Mouse (Mus musculus) spleen, adult 12 weeks (tissue): ENCODE data around the gene Poc1a.

ENCODE experiments used
- DNase-seq: peaks from one replicate; pipeline ENCODE4 v3.0.0; 2022; ENCODE audit warnings: low spot score

Poc1a gene

DNA sequence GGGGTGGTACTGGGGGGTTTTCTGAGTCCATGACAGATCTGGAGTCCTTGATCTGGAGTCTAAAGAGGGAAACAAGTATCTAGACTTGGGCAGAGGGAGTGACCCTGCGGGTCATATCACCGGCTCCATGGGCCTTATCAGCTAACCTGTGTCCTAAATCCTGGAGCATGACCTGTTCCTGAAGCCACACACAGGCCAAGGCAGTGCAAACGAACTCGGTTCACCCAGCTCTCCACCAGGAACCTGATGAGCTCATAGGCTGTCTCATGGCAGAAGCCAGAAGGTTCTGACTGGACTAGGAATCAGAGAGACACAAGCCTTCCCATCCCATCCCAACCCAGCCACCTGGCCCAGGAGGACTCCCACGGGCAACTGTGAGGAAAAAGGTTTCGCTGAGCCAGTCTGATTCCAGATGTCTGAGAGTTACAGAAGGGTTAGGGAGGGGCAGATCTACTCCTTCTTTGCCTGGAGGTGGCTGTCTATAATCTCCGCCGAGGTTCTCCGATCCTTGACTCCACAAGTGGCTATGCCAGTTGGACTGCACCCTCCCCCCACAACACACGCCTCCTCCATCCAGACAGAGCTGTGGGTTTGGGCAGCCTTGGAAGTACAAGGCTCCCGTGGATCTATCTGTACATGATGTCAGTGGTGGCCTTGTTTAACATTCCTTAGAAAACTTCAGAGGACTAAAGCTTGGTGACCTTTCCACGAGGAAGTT, 15.3 kb upstream of the Poc1a start:
- no peak for DNase-seq

GRCm38 (mm10) chr9:106266936-106267657, 13.8 kb upstream of the Poc1a start:
- DNase-seq = no peak

GRCm38 (mm10) chr9:106268421-106268820, 12.4 kb upstream of the Poc1a start:
- DNase-seq = no peak

DNA sequence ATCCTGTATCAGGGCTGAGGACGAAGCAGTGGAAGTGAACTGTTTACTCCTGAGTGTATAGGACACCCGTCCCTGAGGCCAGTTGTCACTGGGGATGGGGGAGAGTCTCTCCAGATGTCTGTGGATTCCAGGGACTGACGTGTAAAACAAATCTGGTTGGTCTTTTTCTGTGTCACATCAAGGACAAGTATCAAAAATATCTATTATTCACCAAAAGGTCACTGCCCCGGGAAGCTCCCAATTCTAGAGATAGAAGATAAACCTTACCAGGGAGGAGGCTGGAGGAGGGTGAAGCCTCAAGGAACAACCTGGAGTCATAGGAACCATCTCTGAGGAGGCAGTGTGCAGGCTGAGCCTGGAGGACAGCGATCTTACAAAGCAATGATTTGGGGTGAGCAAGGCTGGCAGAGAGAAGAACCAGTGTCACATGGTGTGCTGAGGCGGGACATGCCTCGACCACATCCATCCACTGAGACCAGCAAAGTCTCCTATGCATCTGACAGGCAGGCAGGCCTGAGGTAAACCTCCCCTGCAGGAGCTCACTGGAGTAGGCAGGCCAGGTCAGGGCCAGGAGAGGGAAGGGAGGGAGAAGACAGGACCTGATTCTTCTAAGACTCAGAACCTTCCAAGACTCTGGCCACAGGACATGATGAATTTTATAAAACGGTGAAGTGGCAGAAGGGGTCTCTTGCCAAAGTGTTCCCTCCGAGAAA, 11.6 kb upstream of the Poc1a start:
- no peak for DNase-seq

DNA sequence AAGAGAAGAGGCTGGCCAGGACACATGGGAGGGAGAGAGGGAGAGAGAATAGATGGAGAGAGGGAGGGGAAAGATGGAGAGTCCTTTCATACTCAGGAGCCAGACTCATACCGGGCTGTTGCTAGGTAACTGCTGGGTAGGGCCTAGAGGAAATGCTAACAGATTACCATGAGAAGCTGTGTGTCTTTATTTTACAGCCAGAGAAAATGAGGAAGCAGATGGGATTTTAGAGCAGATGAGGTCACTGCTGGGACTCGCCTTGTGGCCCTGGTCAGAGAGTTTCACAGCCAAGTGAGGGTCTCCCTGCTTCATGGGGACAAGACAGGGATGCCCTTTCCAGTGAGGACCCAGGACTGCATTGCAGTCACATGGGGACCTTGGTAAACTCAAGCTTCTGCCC, 11.0 kb upstream of the Poc1a start:
- DNase-seq = no peak

DNA sequence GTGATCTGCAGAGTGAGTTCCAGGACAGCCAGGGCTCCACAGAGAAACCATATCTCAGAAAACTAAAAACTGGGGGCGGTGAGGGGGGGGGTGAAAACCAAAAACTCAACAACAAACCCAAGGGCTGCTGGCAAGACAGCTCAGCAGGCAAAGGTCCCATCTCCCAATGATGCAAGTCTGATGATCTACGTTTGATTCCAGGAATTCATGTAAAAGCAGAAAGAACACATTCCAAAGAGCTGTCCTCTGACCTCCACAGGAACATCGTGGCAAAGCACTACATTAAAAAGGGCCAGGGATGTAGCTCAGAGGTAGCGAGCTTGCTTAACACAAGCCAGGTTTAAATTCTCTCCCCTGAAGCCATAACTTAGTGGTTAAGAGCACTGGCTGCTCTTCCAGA, 10.2 kb upstream of the Poc1a start:
- no peak for DNase-seq

- DNase-seq = no peak
These were observed 8.6 kb upstream of the Poc1a start for GRCm38 (mm10) chr9:106272288-106272687.

GRCm38 (mm10) chr9:106273276-106273675, 7.6 kb upstream of the Poc1a start:
- no peak for DNase-seq

- DNase-seq = no peak
These were observed 7.1 kb upstream of the Poc1a start for GRCm38 (mm10) chr9:106273791-106274190.

- DNase-seq = no peak
These were observed 6.1 kb upstream of the Poc1a start for GRCm38 (mm10) chr9:106274652-106275180.

DNA sequence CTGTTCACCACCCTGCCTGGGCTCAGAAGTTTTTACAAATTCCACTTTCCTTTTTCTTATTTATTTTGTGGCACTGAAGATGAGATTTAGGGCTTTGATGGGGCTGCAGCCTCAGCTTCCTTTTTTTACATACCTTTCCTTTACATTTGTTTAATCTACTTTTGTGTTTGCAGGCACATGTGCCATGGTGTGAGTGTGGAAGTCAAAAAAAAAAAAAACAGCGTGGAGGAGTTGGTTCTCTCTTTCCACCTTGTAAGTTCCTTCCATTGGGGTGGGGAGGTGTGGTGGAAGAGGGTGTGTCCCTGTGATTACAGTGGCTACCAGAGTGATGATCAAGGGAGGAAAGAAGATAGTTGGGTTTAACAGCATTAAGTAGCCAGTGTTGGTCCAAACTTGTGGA, 5.1 kb upstream of the Poc1a start:
- DNase-seq = no peak

DNA sequence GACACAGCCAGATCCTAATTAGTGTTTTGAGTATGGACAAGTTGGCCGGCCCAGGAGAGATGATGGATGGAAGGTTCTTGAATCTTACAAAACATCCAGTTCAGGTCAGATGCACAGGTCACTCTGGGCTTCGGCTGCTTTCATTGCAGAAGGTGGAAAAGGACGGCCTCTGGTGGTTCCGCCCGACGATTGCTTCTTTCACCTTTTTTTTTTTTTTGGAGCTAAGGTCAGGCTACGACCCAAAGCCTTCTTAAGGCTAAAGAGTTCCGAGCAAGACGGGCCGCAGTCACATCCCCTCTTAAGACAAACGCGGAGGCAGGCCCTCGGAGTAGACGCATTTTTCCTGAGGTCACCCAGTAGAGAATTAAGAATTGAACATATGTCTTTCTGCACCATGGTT, 475 bp upstream of the Poc1a start:
- no peak for DNase-seq

DNA sequence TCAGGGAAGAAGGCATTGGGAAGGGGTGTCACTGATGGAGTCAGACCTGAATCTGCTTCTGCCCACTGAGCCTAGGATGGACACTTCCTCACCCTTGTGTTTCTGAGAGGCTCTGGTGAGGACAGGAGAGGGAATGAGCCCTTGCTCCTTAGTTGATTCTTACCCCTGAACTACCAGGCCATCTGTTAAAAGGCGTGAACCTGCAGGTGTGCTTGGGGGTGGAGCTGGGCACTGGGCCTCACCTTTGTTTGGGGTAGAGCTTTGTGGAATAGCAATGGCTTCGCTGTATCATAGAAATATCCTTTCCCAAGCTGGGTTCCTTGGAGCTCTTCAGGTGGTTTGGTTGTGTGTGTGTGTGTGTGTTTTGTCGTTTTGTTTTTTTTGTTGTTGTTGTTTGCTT, 1.2 kb downstream of the Poc1a start:
- no peak for DNase-seq

DNA sequence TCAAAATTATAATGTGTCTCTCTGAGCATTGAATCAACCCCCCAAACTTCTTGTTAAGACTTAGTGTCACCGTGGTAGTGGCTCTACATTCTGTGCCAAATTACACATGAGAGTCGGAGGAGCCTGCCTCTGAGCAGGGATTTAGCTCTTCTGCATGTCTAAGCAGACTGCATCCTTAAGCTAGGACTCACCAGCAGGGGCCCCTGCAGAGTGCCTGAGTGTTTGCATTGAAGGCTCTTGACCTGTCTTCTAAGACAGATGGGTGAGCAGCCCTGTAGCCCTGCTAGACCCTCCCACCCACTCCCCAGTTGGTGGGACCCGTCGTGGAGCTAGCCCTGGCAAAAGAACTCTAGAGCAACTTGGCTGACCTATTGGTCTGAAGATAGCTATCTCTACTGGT, 6.3 kb downstream of the Poc1a start:
- DNase-seq = no peak

- peak; percentile 44 for DNase-seq
These were observed 8.0 kb downstream of the Poc1a start for GRCm38 (mm10) chr9:106288864-106289263.

DNA sequence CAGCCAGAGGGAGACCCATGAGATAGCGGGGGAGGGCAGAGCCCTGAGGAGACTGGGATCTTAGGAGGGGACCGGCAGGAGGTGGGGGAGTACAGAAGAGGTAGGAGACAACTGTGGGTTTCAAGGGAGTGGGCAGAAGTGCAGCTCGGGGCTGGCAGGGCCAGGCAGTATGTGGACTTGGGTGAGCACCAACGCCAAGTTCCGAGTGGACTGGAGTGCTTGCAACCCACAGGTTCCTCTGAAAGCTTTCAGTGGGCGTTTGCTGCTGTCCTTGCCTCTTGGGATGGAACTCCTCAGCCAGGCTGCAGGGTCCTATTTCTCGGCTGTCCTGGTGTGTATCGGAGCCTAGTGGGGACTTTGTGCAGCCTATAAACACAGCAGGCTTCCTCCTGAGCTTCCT, 9.0 kb downstream of the Poc1a start:
- no peak for DNase-seq

DNA sequence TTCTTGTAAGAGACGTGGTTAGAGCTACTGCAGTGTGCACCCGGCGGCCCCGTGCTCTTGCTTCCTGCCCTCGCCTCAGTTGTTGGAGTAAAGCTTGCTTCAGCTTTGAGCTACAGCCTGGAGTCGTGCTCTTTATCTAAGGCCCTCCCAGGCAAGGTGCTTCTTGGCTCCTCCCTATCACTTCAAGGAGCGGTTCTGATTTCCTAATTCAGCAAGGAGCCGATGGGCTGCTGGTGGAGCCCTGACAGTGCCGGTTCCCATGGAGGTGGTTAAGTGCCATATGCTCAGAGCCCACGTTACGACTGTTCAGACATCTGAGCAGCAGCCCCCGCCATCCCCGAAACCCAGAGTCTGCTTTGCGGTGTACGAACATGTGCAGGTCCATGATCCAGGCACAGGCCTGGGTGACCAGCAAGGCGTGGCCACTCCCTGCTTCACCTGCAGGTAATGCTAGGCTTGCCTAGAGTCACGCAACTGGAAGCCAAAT, 9.8 kb downstream of the Poc1a start:
- no peak for DNase-seq

- DNase-seq = no peak
These were observed 12.8 kb downstream of the Poc1a start for GRCm38 (mm10) chr9:106293569-106294156.

- no peak for DNase-seq
These were observed 15.8 kb downstream of the Poc1a start for GRCm38 (mm10) chr9:106296637-106297174.

DNA sequence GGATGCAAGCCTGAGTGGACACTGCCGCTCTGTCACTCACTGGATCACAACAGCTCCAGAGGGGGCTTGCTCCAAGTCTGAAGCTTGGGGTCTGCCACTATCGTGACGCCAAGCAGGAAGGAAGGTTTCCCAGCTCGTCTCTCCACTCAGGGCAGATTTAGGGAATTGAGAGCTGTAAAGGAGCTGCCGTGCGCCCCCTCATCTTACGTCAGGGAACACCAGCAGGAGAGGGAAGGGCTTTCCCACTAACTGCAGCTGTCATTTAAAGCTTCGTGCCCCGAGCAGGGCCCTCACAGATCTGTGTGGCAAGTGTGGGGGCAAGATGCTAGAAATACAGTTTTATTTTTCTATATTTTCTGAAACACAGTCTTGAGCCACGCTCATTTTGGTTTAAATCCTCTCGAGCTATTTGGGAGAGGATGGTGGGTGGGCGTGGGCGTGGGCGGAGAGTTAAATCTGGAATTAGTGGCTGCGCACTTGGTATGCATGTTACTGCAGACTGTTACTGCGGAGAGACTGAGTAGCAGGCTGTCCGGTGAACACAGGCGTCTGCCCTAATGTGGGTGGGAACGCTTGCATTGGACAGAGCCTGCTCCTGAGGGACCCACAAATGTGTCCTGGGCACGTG, 19.4 kb downstream of the Poc1a start:
- DNase-seq = no peak

GRCm38 (mm10) chr9:106300949-106301348, 20.1 kb downstream of the Poc1a start:
- no peak for DNase-seq
